Mouse (Mus musculus): ENCODE measurements around the gene Rbp4.

DNA sequence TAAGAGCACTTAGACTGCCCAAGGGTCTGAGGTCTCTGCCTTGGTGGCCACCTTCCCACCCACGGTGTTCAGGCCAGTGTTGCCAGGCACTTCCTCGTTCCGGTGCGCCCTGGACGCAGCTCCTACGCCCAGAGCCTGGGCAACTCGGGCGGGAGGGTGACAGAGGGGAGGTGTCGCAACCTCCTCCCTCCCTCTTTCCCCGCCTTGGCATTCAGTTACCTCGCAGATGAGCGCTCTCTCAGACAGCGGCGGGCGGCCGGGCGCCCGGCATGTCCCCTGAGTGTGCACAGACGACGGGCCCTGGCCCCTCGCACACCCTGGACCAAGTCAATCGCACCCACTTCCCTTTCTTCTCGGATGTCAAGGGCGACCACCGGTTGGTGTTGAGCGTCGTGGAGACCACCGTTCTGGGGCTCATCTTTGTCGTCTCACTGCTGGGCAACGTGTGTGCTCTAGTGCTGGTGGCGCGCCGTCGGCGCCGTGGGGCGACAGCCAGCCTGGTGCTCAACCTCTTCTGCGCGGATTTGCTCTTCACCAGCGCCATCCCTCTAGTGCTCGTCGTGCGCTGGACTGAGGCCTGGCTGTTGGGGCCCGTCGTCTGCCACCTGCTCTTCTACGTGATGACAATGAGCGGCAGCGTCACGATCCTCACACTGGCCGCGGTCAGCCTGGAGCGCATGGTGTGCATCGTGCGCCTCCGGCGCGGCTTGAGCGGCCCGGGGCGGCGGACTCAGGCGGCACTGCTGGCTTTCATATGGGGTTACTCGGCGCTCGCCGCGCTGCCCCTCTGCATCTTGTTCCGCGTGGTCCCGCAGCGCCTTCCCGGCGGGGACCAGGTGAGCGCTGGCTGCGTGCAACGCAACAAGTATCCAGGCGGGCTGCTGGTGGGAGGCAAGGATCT, 28.0 kb downstream of the Rbp4 start, which contains the start of gene Ffar4:
- TF ChIP-seq TCF12 (IDR thresholded peaks at IDR 0.05; ENCODE audit: insufficient read depth, poor library complexity, severe bottlenecking) (no peak), MAX (IDR thresholded peaks at IDR 0.05; ENCODE audit: low read depth) (no peak), MYOD1 (IDR thresholded peaks at IDR 0.05; ENCODE audit: control insufficient read depth in 1 of 3, insufficient read length in 2 of 3, low read depth in 2 of 3) (peak in 1 of 3 experiments; percentile 16), CEBPB (IDR thresholded peaks at IDR 0.05; ENCODE audit: insufficient read depth, poor library complexity, severe bottlenecking) (no peak), POLR2A (IDR thresholded peaks at IDR 0.05; ENCODE audit: insufficient read length, low read depth) (no peak), REST (IDR thresholded peaks at IDR 0.05; ENCODE audit: insufficient read depth, insufficient read length) (no peak), POLR2AphosphoS2 (IDR thresholded peaks at IDR 0.05; ENCODE audit: insufficient read length, low read depth) (no peak), USF1 (IDR thresholded peaks at IDR 0.05; ENCODE audit: low read depth) (no peak), E2F4 (IDR thresholded peaks at IDR 0.05; ENCODE audit: insufficient read depth) (no peak), TCF3 (IDR thresholded peaks at IDR 0.05; ENCODE audit: insufficient read length, low read depth) (no peak), SRF (IDR thresholded peaks at IDR 0.05; ENCODE audit: control insufficient read depth, insufficient read length, low read depth) (no peak), MYOG (IDR thresholded peaks at IDR 0.05; ENCODE audit: control insufficient read depth in 1 of 3, insufficient read depth in 1 of 3, insufficient read length in 2 of 3, low read depth in 2 of 3) (no peak)

All from myocyte (in vitro differentiated cells).